Mouse (Mus musculus) bone marrow macrophage, adult 2 months (primary cell): ENCODE measurements around the gene Aatk.

Experiments used
- CTCF ChIP-seq: IDR thresholded peaks from 2 replicates; pipeline ENCODE4 v1.5.1; 2012; ENCODE audit warnings: low read depth, mild to moderate bottlenecking, low read length, moderate library complexity
- POLR2A ChIP-seq: IDR thresholded peaks from 2 replicates; pipeline ENCODE4 v1.6.1; 2012; ENCODE audit warnings: mild to moderate bottlenecking, low read depth, low read length, borderline replicate concordance

DNA sequence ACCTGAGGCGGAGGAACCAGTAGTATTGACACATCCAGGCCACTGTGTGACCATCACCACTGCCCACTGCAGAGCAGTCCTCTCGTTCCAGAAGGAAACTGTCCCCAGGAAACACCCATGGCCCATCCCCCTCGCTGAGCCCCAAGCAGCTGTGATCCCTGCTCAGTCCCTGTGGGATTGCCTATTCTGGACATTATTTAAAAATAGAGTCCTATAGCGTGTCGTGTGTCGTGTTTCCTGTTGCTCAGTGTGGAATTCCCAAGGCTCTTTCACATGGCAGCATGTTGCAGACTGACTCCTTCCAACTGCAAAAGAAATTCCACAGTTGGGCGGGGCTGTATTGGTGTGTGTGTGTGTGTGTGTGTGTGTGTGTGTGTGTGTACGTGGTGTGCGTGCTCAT, 5.3 kb upstream of the Aatk start:
- TF ChIP-seq CTCF, result no peak
- TF ChIP-seq POLR2A, result no peak
